Mouse (Mus musculus) E14TG2a.4 (cell line): ENCODE measurements around the gene Fbxo48.

ENCODE experiments used
- CTCF ChIP-seq: conservative IDR thresholded peaks from 2 replicates; pipeline ENCODE4 v1.5.1; 2014; ENCODE audit warnings: low read length
- NANOG ChIP-seq: IDR thresholded peaks from 2 replicates; pipeline ENCODE4 v1.6.1; 2014; ENCODE audit warnings: borderline replicate concordance, low read length, mixed read lengths

GRCm38 (mm10) chr11:16917512-16917911 is 33.7 kb upstream of the Fbxo48 start:
- TF ChIP-seq CTCF (no peak), NANOG (no peak)
